In genomic region chr4:155217241-155218103, GRCm38 (mm10) we compare ENCODE assay signal across 8 mouse cellular contexts. TPM values are rescaled to one million over a fixed set of nuclear protein-coding genes. Genes with fewer than 3 reads are reported as not detected.
DNase-seq lines count a peak whose midpoint lies in the region; ATAC-seq lines count a peak whose summit lies in the region.

No protein-coding gene starts in this region.

- peak; percentile 63 for DNase-seq in embryo, embryonic 10 days (ENCODE audit: low spot score)
- DNase-seq in embryo, embryonic 9.5 days (ENCODE audit: extremely low spot score) = no peak
- DNase-seq in adrenal gland, postnatal 25 days = peak; percentile 46
- no peak for DNase-seq in hindbrain, embryonic 11.5 days (ENCODE audit: low spot score)
- peak; percentile 48 for DNase-seq in liver

- H3K27ac ChIP-seq in hindbrain, embryonic 11.5 days (ENCODE audit: low read depth, low read length) = peak overlapping the region; percentile 9; the same call in 1 of the 2 replicates

- H3K9ac ChIP-seq in hindbrain, embryonic 11.5 days (ENCODE audit: low read depth, low read length) = no peak overlapping the region

- H3K4me3 ChIP-seq in hindbrain, embryonic 11.5 days (ENCODE audit: low read depth, low read length) = no peak overlapping the region

- H3K9me3 ChIP-seq in hindbrain, embryonic 11.5 days (ENCODE audit: control insufficient read depth, low read length) = no peaks in the 10 kb centered on the region

- peaks cover 40% of the 10 kb centered on the region for H3K4me1 ChIP-seq in hindbrain, embryonic 11.5 days (replicated peaks; ENCODE audit: control insufficient read depth, insufficient read depth, low read length)

- ATAC-seq in hindbrain, embryonic 11.5 days (ENCODE audit: low FRiP score) = no peak
- ATAC-seq in monocyte, adult 5-6 weeks (replicated peaks; ENCODE audit: insufficient number of reproducible peaks, low FRiP score, low TSS enrichment, poor library complexity, severe bottlenecking) = peak; percentile 80
- ATAC-seq in megakaryocyte-erythroid progenitor cell, adult 5-6 weeks (replicated peaks; ENCODE audit: low FRiP score, low TSS enrichment, poor library complexity, severe bottlenecking) = no peak
- no peak for ATAC-seq in frontal cortex, adult (ENCODE audit: low TSS enrichment)

- WGBS in hindbrain, embryonic 11.5 days = 57% methylated on average over 12 of the region's 12 CpGs

- no peaks in the 10 kb centered on the region for H3K36me3 ChIP-seq in hindbrain, embryonic 11.5 days (ENCODE audit: control insufficient read depth, insufficient read depth, low read length)

- H3K27me3 ChIP-seq in hindbrain, embryonic 11.5 days (ENCODE audit: control insufficient read depth, insufficient read depth, low read length) = no peaks in the 10 kb centered on the region

- 0 out of 2 replicates have a peak overlapping the region, but pooled peaks have one; percentile 12 for H3K4me2 ChIP-seq in hindbrain, embryonic 11.5 days (replicated peaks; ENCODE audit: low read depth, low read length)

RNA-seq across cellular contexts. Expression of gene Ski, which starts 4.9 kb away (rescaled TPM):
- 73.5 and 93.3 TPM in 2 replicates for total RNA-seq in adrenal gland, postnatal 25 days (2021)
- 13.4 and 21.0 TPM in 2 replicates for polyA plus RNA-seq in hindbrain, embryonic 11.5 days (2014; fragmentation: Nextera tagmentation; extraction: Ambion mirVana)
- total RNA-seq in monocyte, adult 5-6 weeks (2017) = 13.5 to 26.2 TPM (median 17.7 TPM) in 3 replicates
- total RNA-seq in megakaryocyte-erythroid progenitor cell, adult 5-6 weeks (2014; fragmentation: Nextera tagmentation) = 16.3 and 16.4 TPM in 2 replicates
- total RNA-seq in megakaryocyte-erythroid progenitor cell, adult 5-6 weeks (2017) = 6.7 and 7.7 TPM in 2 replicates

RNA-seq across cellular contexts. Expression of gene Faap20, which starts 32.1 kb away (rescaled TPM):
- total RNA-seq in adrenal gland, postnatal 25 days (2021) = 45.9 and 55.2 TPM in 2 replicates
- 99.0 and 99.3 TPM in 2 replicates for polyA plus RNA-seq in hindbrain, embryonic 11.5 days (2014; fragmentation: Nextera tagmentation; extraction: Ambion mirVana)
- 15.4 to 17.5 TPM (median 17.0 TPM) in 3 replicates for total RNA-seq in monocyte, adult 5-6 weeks (2017)
- total RNA-seq in megakaryocyte-erythroid progenitor cell, adult 5-6 weeks (2014; fragmentation: Nextera tagmentation) = 25.6 and 41.4 TPM in 2 replicates
- 16.8 and 17.0 TPM in 2 replicates for total RNA-seq in megakaryocyte-erythroid progenitor cell, adult 5-6 weeks (2017)

Comparison
In these comparisons a context has a peak if more than half of its experiments do, and no peak if none do; other contexts are left out.
1. DNase-seq: peak in embryo, embryonic 10 days (single experiment), adrenal gland, postnatal 25 days (single experiment) and liver (single experiment); none in embryo, embryonic 9.5 days (single experiment) and hindbrain, embryonic 11.5 days (single experiment).